Mouse (Mus musculus) hindbrain, embryonic 13.5 days (tissue): ENCODE results near the gene Sspn. TPM values are rescaled to one million over a fixed set of nuclear protein-coding genes. Genes with fewer than 3 reads are reported as not detected.

Experiments
- ATAC-seq: fragments of 200-750 bp; cut with Nextera tagmentation; 2 replicates; pipeline ENCODE4 v1.8.0; 2017; ENCODE audit warnings: moderate TSS enrichment; ENCODE audit not compliant: low FRiP score
- H3K27ac ChIP-seq: fragments of 300-500 bp; sonication (generic); 2 replicates; pipeline ENCODE4 v1.5.1; 2015; ENCODE audit warnings: inconsistent platforms, mild to moderate bottlenecking, moderate library complexity
- H3K27me3 ChIP-seq: fragments of 300-500 bp; sonication (generic); 2 replicates; pipeline ENCODE4 v1.6.1; 2015; ENCODE audit warnings: mild to moderate bottlenecking, inconsistent platforms
- H3K36me3 ChIP-seq: fragments of 300-500 bp; sonication (generic); 2 replicates; pipeline ENCODE4 v1.6.1; 2015; ENCODE audit warnings: mild to moderate bottlenecking, inconsistent platforms
- H3K4me1 ChIP-seq: fragments of 300-500 bp; sonication (generic); replicated peaks from 2 replicates; pipeline ENCODE4 v1.6.1; 2015; ENCODE audit warnings: inconsistent platforms
- H3K4me2 ChIP-seq: fragments of 300-500 bp; sonication (generic); 2 replicates; pipeline ENCODE4 v1.6.1; 2015; ENCODE audit warnings: inconsistent platforms, mild to moderate bottlenecking, moderate library complexity
- H3K4me3 ChIP-seq: fragments of 300-500 bp; sonication (generic); 2 replicates; pipeline ENCODE4 v1.5.1; 2015; ENCODE audit warnings: mild to moderate bottlenecking, inconsistent platforms
- H3K9ac ChIP-seq: fragments of 300-500 bp; sonication (generic); 2 replicates; pipeline ENCODE4 v1.6.1; 2015; ENCODE audit warnings: mild to moderate bottlenecking, inconsistent platforms
- H3K9me3 ChIP-seq: fragments of 300-500 bp; sonication (generic); 2 replicates; pipeline ENCODE4 v1.6.1; 2016; ENCODE audit warnings: inconsistent platforms
- WGBS: fragments of 180-500 bp; shearing (Covaris S2); methylation state at CpG from one replicate; pipeline ENCODE4 v1.1.7; 2015; 5-methylcytosine and 5-hydroxymethylcytosine counted together
- polyA plus RNA-seq: library from polyadenylated mRNA; unstranded; fragments of >200 nt; fragmentation: Nextera tagmentation; extraction: Ambion mirVana; gene quantifications from 2 replicates; pipeline ENCODE4 v1.2.1, GENCODE M21; 2015

Sspn gene
- polyA plus RNA-seq, 1 experiment from 2014 or later = 3.3 TPM

DNA sequence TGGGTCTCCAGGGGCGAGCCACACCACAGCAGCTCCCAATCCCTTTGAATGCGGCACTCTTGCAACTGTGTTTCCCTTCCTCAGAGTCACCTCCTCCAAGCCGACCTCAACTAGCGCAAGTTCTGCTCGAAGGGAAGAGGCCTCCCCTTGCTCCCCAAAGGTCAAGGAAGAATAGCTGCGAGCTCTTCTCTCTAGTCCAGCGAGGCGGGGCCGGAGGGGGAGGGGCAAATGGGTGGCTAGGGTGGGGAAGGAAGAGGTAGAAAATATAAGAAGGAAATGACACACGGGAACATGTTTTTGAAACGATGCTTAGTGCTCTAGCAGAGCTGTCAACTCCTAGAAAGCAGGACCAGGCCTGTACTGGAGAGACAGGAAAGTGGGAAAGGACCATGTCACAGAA, 61.1 kb downstream of the Sspn start:
- Histone ChIP-seq H3K27me3 (no peaks in the 10 kb centered on the region), H3K4me2 (no peak overlapping the region), H3K27ac (no peak overlapping the region), H3K4me1 (no peaks in the 10 kb centered on the region), H3K4me3 (no peak overlapping the region), H3K9me3 (no peaks in the 10 kb centered on the region), H3K9ac (no peak overlapping the region), H3K36me3 (no peaks in the 10 kb centered on the region)
- ATAC-seq = no peak
- WGBS = 66% methylated on average over 11 of the region's 11 CpGs

DNA sequence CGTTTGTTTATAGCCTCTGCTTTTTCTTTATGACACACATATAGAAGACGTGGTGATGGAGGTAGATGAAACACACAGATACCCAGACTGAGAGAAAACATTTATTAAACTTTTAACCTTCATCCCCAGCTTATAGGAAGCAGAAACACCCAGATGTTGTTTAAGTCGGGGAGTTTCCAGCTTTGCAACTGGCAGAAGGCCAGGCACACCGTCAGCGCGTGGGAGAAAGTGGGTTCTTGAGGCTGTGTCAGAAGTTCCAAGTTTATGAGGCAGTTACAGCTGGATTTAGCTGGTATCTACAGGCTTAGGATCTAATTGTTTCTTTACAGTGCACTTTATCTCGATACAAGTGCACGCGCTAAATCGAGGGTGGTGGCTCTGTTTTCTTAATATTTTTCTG, 61.5 kb downstream of the Sspn start:
- Histone ChIP-seq H3K4me3 (no peak overlapping the region), H3K27me3 (no peaks in the 10 kb centered on the region), H3K36me3 (no peaks in the 10 kb centered on the region), H3K4me2 (no peak overlapping the region), H3K27ac (no peak overlapping the region), H3K4me1 (no peaks in the 10 kb centered on the region), H3K9ac (no peak overlapping the region), H3K9me3 (no peaks in the 10 kb centered on the region)
- no peak for ATAC-seq
- 89% methylated on average over 10 of the region's 10 CpGs for WGBS

DNA sequence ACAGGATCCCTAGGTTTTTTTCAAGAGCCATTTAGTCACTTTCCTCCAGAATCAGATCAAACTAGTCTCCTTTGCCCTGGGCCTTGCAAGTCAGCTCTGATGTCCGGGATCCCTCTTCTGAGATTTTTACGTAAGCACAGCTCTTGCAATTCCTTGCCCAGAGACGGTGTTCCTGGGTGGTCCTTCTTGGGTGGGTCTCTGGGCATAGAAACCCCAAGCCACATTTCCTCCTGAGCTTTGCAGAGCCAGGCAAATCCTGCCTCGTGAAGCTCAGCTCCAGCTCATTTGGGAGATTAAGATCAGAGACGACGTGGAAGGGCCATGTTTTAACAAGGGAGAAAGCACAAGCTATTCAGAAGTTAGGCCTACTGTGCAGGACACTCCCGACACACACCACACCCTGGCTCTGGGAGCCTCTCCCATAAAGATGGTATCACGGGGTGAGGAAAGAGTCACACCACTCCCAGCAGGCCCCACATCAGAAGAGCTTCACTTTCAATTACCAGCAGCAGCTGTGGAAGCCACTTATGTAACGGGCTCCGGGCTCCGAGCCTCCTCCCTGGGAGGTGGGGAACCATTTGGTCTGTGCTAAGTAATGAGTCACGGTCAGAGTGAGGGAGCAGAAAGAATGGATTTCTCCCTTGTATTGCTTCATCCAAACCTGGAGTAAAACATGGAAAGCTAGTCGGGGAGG, 67.0 kb downstream of the Sspn start:
- no peaks in the 10 kb centered on the region for H3K9me3 ChIP-seq
- no peak for ATAC-seq
- peaks cover 9% of the 10 kb centered on the region for H3K4me1 ChIP-seq
- no peaks in the 10 kb centered on the region for H3K36me3 ChIP-seq
- WGBS = 39% methylated on average over 13 of the region's 13 CpGs
- H3K9ac ChIP-seq = no peak overlapping the region
- no peaks in the 10 kb centered on the region for H3K27me3 ChIP-seq
- H3K27ac ChIP-seq = 0 out of 2 replicates have a peak overlapping the region, but pooled peaks have one; percentile 8
- no peak overlapping the region for H3K4me3 ChIP-seq
- no peak overlapping the region for H3K4me2 ChIP-seq

DNA sequence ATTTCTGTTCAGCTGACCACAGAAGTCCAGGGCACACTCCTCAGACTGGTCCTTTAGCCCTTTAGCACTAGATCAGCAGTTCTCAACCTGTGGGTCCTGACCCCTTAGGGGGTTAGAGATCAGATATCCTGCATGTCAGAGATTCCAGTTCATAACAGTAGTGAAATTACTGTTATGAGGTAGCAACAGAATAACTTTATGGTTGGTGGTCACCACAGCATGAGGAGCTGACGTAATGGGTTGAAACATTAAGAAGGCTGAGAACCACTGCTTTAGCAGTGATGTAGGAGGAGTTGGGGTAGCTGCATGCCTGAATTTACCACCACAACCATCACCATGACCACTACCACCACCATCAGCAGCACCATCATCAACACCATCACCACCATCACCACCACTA, 69.3 kb downstream of the Sspn start:
- H3K4me3 ChIP-seq = no peak overlapping the region
- H3K27me3 ChIP-seq = no peaks in the 10 kb centered on the region
- no peak for ATAC-seq
- H3K4me2 ChIP-seq = no peak overlapping the region
- peaks cover 9% of the 10 kb centered on the region for H3K4me1 ChIP-seq
- no peaks in the 10 kb centered on the region for H3K36me3 ChIP-seq
- WGBS = 100% methylated on average over 1 of the region's 1 CpGs
- no peaks in the 10 kb centered on the region for H3K9me3 ChIP-seq
- H3K9ac ChIP-seq = no peak overlapping the region
- H3K27ac ChIP-seq = no peak overlapping the region

DNA sequence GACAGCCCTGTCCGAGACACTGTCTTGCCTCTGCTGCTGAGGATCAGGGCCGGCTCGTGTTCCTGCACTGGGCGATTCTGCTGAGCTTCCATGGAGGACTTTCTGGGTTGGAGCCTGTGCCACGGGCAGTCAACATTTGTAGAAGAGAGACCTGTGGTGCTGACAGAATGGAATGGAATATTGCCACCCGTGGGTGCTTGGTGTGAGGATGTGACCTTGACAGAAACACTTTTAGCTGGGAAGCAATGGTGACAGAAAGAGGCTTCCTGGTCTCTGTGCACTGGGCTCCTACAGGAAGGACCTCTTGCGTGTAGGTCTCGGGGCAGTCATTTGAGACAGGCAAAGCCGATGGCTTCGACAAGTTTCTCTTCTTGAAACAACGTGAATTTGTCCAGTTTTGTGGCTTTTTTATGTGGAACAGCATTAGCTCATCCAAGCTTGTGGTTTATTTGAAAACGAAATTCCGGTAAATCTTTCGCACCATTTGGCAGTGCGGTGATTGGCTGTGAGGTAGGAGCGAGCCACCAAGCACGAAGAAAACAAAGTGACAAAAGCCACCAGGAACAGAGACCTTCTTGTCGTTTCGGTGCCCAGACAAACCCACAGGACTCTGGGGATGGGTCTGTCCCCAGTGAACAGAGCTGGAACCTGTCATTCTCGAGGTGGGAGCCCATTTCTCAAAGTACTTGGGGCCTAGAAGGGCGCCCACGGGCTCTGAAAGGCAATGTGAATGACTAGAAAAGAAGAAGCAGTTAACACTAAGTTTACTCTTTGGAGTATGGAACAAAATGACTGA, 70.2 kb downstream of the Sspn start:
- Histone ChIP-seq H3K27me3 (no peaks in the 10 kb centered on the region), H3K9ac (no peak overlapping the region), H3K4me1 (peaks cover 13% of the 10 kb centered on the region), H3K9me3 (no peaks in the 10 kb centered on the region), H3K27ac (no peak overlapping the region), H3K4me2 (no peak overlapping the region), H3K4me3 (no peak overlapping the region), H3K36me3 (no peaks in the 10 kb centered on the region)
- ATAC-seq = no peak
- WGBS = 89% methylated on average over 22 of the region's 22 CpGs

DNA sequence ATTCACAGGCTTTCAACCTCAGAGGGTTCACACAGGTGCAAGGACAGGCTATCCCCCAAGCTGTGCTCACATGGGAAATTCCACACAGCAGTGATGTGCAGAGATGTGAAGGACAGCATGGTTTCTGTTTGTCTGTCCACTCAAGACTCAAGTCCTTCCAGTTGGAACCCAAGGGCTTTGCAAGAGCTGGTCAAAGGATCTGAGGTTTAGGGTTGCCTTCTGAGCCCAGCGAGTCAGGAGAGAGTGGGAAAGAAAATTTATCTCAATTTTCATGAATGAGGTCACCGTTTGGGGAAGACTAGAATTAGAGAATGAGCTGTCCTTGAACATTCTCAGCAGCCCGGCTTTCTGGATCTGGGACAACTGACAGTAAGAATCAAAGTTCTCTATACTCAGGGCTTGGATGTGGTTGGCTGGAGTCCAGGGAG, 72.7 kb downstream of the Sspn start:
- H3K4me3 ChIP-seq = no peak overlapping the region
- no peak overlapping the region for H3K27ac ChIP-seq
- no peaks in the 10 kb centered on the region for H3K36me3 ChIP-seq
- H3K27me3 ChIP-seq = no peaks in the 10 kb centered on the region
- no peaks in the 10 kb centered on the region for H3K9me3 ChIP-seq
- peaks cover 23% of the 10 kb centered on the region for H3K4me1 ChIP-seq
- no peak overlapping the region for H3K4me2 ChIP-seq
- ATAC-seq = no peak
- WGBS = 90% methylated on average over 3 of the region's 3 CpGs
- no peak overlapping the region for H3K9ac ChIP-seq

DNA sequence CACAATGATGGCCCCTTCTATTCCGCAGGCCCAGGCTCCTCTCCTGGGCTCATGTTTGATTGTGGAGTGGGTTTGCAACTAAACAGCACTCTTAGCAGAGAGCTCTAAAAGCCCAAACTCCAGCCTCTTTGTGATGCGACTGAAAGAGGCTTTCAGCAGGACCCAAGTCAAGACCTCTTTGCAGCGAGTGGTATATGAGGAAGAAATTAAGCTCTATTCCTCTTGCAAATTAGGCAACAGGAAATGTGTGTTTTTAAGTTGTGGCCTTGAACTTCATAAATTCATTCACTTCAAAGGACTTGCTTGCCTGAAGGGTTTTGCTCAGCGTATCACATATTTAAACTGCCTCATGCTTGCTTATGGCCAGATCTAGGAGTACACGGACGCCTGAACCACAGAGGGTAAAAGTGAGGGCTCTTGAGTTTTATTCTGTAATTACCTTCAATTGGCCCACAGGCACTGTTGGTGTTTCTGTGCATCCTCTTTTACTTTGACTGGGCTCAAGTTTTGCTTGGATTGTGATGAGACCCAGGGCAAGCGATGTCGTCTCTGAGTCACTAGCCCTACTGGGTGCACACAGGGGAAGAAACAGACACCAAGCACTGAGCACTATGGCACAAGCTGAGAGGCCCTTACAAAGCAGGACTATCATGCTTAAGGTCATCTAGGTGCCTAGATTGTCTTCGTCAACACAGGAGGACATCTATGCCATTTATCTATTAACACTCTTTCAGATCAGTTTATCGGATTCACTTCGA, 73.9 kb downstream of the Sspn start:
- 92% methylated on average over 11 of the region's 11 CpGs for WGBS
- ATAC-seq = no peak
- H3K27ac ChIP-seq = no peak overlapping the region

DNA sequence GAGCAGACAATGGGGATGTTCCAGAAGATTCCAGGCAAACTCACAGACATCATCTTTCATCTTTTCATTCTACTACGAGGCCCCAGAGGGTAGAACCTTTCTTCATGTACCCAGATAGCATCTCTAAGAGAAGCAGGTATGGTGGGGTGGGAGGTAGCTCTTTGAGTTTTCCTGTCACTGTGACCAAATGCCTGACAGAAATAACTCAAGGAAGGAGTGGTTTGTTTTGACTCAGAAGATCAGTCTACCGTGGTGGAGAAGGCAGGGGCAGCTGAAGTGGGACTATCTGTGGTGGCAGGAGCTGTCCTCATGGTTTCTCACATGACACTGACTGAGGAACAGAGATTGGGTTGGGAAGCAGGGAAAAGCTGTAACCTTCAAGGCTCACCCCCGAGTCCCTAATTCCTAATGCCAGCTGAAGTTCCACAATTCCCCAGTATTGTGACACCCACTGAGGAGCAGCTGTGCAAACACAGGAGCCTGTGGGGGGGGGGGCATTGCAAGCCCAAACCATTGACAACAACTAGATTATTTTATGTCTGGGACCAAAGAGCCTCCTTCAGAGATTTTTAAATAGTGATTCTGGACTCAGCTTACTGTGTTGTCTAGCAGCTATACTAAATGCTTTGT, 74.6 kb downstream of the Sspn start:
- Histone ChIP-seq H3K27ac (no peak overlapping the region), H3K4me2 (no peak overlapping the region), H3K9ac (no peak overlapping the region), H3K27me3 (no peaks in the 10 kb centered on the region), H3K36me3 (no peaks in the 10 kb centered on the region), H3K4me1 (peaks cover 40% of the 10 kb centered on the region), H3K4me3 (no peak overlapping the region), H3K9me3 (no peaks in the 10 kb centered on the region)
- no peak for ATAC-seq
- WGBS = 71% methylated on average over 3 of the region's 3 CpGs

More for the DNA sequence above, 73.9 kb downstream of the Sspn start:
- Histone ChIP-seq H3K9me3 (no peaks in the 10 kb centered on the region), H3K9ac (no peak overlapping the region), H3K4me2 (no peak overlapping the region), H3K4me3 (no peak overlapping the region), H3K36me3 (no peaks in the 10 kb centered on the region), H3K27me3 (no peaks in the 10 kb centered on the region), H3K4me1 (peaks cover 33% of the 10 kb centered on the region)

DNA sequence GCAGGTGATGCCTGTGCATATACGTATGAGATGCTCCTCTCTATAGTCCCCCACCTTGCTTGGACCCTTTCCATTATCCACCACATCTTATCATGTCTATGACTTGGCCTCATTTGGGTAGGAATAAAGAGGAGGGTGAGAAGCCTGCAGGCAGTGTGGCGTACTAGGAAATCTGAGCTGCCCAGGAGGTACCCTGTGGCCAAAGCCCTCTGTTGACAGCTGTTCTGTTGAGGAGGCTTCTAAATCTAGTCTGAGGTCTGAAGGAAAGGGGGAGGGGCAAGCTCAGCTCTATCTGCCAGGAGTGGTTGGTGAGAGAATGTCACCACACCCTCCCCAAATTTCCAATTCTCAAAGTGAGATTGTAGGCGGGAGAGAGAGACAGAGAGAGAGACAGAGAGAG, 75.3 kb downstream of the Sspn start:
- 71% methylated on average over 3 of the region's 3 CpGs for WGBS
- no peaks in the 10 kb centered on the region for H3K36me3 ChIP-seq
- H3K4me2 ChIP-seq = no peak overlapping the region
- peaks cover 40% of the 10 kb centered on the region for H3K4me1 ChIP-seq
- H3K27me3 ChIP-seq = no peaks in the 10 kb centered on the region
- H3K9me3 ChIP-seq = no peaks in the 10 kb centered on the region
- H3K27ac ChIP-seq = no peak overlapping the region
- no peak for ATAC-seq
- H3K9ac ChIP-seq = no peak overlapping the region
- no peak overlapping the region for H3K4me3 ChIP-seq

DNA sequence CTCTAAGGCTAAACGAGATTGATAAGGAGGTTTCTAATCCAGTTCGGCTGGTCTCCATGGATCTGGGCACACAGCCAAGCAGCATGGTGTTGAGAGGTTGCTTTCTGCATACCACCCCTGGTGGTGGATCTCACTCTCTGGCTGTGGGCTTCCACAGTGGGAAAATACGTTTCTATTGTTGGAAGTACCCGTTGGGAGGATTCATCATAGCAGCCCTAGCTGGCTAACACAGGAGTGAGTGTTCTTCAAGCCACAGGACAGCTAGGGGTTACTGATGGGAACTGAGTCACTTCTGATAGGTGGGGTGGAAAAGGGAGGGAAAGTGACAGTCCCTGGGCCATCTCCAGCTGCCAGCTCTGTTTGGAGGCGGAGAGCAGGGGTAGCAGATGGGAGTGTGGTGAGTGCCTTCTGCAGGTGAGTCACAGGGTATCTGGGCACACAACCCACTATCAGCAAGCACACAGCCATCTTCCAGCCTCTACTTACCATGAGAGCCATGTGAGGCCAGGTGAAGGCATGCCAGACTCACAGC, 77.1 kb downstream of the Sspn start:
- Histone ChIP-seq H3K9ac (no peak overlapping the region), H3K27me3 (no peaks in the 10 kb centered on the region), H3K4me1 (peaks cover 40% of the 10 kb centered on the region), H3K9me3 (no peaks in the 10 kb centered on the region), H3K4me2 (no peak overlapping the region), H3K27ac (no peak overlapping the region; the same call in 1 of the 2 replicates), H3K36me3 (no peaks in the 10 kb centered on the region), H3K4me3 (no peak overlapping the region)
- 0 out of 2 replicates have a peak, but pooled peaks have one; percentile 44 for ATAC-seq
- 38% methylated on average over 5 of the region's 5 CpGs for WGBS

DNA sequence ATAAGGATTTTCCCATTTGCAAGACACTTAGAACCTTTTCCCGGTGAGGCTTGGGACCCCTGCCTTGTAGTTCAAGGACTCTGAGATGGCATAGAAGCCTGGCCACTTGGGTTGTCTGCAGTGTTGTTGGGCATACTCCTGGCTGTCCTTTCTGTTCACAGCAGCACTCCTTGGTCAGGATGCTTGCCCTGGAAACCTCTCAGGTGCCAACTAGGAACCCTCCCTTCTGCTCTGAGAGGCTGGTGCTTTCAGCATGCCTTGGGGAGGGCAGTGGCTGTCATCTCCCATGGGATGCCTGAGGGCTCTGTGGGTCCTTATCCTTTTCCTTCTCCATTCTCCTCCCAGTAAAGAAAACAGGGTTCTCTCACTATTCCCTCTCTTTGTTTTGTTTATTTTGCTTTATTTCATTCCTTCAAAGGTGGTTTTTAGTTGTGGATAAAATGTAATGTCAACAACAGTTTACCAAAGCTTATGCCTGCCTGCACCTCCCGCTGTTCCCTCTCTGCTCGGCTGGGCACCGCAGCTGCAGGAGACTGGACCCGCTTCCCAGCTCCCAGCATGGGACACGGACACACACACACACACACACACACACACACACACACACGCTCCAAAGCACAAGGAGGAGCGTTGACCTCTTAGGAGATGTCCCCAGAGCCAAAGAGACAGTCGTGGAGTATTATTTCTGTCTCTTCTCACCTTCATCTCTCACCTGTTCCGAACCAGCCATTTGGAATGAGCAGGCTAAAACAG, 77.9 kb downstream of the Sspn start:
- Histone ChIP-seq H3K27me3 (no peaks in the 10 kb centered on the region), H3K36me3 (no peaks in the 10 kb centered on the region), H3K9me3 (no peaks in the 10 kb centered on the region), H3K27ac (peak overlapping the region; percentile 74), H3K9ac (no peak overlapping the region), H3K4me3 (no peak overlapping the region), H3K4me2 (no peak overlapping the region), H3K4me1 (peaks cover 40% of the 10 kb centered on the region)
- WGBS = 56% methylated on average over 10 of the region's 10 CpGs
- ATAC-seq = no peak
